Mouse (Mus musculus): ENCODE measurements around the gene Stk4.

DNA sequence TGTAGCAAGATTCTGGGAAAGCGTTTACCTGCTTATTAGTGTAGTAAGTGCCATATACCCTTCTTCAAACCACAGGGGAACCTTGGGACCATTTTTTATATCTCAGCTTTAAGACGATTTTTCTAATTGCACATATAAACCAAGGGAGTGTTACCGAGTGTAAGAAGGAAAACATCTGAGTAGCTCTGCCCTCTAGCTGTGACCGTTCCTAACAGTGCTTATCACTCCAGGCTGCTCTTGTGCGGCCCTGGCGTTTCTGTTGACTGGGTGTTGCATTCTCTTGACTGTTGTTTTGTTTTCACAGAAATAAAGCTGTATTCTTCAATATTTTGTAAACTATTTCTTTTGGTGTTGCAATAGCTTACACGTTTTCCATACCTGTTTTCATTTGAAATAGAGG, 24.0 kb downstream of the Stk4 start:
- no peak for TF ChIP-seq GATA1 (IDR thresholded peaks at IDR 0.05; ENCODE audit: borderline replicate concordance, low read length)
- no peak for TF ChIP-seq FLI1 (IDR thresholded peaks at IDR 0.05; ENCODE audit: low read length)

Measured in megakaryocyte, embryonic 14.5 days (primary cell).